Mouse (Mus musculus) embryonic facial prominence, embryonic 12.5 days (tissue): ENCODE results near the gene Morn3. TPM values are rescaled to one million over a fixed set of nuclear protein-coding genes. Genes with fewer than 3 reads are reported as not detected.
A peak's percentile ranks its signal among the peaks of the same experiment; 100 is the strongest.
"Not testable (repeated sequence)": the region's sequence is repeated elsewhere in the genome, so short reads cannot be mapped to it uniquely, and the experiment has no call there.

Experiments used
- ATAC-seq: fragments of 200-750 bp; cut with Nextera tagmentation; 2 replicates; pipeline ENCODE4 v1.8.0; 2017; ENCODE audit not compliant: insufficient number of reproducible peaks, insufficient read depth, low FRiP score, low TSS enrichment
- H3K27ac ChIP-seq: fragments of 300-500 bp; sonication (generic); 2 replicates; pipeline ENCODE4 v1.5.1; 2016; ENCODE audit warnings: mild to moderate bottlenecking
- H3K27me3 ChIP-seq: fragments of 300-500 bp; sonication (generic); 2 replicates; pipeline ENCODE4 v1.6.1; 2016; ENCODE audit warnings: mild to moderate bottlenecking, moderate library complexity
- H3K36me3 ChIP-seq: fragments of 300-500 bp; sonication (generic); 2 replicates; pipeline ENCODE4 v1.6.1; 2016; ENCODE audit warnings: mild to moderate bottlenecking
- H3K4me1 ChIP-seq: fragments of 300-500 bp; sonication (generic); 2 replicates; pipeline ENCODE4 v1.6.1; 2016
- H3K4me2 ChIP-seq: fragments of 300-500 bp; sonication (generic); replicated peaks from 2 replicates; pipeline ENCODE4 v1.6.1; 2016; ENCODE audit warnings: mild to moderate bottlenecking, moderate library complexity
- H3K4me3 ChIP-seq: fragments of 300-500 bp; sonication (generic); 2 replicates; pipeline ENCODE4 v1.5.1; 2016; ENCODE audit warnings: mild to moderate bottlenecking
- H3K9ac ChIP-seq: fragments of 300-500 bp; sonication (generic); 2 replicates; pipeline ENCODE4 v1.6.1; 2016; ENCODE audit warnings: mild to moderate bottlenecking, moderate library complexity
- H3K9me3 ChIP-seq: fragments of 300-500 bp; sonication (generic); 2 replicates; pipeline ENCODE4 v1.6.1; 2016; ENCODE audit warnings: mild to moderate bottlenecking, moderate library complexity
- WGBS: fragments of 180-500 bp; shearing (Covaris S2); methylation state at CpG from one replicate; pipeline ENCODE4 v1.1.7; 2016; 5-methylcytosine and 5-hydroxymethylcytosine counted together
- polyA plus RNA-seq: library from polyadenylated mRNA; unstranded; fragments of >200 nt; fragmentation: Nextera tagmentation; extraction: Ambion mirVana; gene quantifications from 2 replicates; pipeline ENCODE4 v1.2.1, GENCODE M21; 2016

Gene Morn3
- polyA plus RNA-seq, 1 experiment from 2014 or later = not detected

DNA sequence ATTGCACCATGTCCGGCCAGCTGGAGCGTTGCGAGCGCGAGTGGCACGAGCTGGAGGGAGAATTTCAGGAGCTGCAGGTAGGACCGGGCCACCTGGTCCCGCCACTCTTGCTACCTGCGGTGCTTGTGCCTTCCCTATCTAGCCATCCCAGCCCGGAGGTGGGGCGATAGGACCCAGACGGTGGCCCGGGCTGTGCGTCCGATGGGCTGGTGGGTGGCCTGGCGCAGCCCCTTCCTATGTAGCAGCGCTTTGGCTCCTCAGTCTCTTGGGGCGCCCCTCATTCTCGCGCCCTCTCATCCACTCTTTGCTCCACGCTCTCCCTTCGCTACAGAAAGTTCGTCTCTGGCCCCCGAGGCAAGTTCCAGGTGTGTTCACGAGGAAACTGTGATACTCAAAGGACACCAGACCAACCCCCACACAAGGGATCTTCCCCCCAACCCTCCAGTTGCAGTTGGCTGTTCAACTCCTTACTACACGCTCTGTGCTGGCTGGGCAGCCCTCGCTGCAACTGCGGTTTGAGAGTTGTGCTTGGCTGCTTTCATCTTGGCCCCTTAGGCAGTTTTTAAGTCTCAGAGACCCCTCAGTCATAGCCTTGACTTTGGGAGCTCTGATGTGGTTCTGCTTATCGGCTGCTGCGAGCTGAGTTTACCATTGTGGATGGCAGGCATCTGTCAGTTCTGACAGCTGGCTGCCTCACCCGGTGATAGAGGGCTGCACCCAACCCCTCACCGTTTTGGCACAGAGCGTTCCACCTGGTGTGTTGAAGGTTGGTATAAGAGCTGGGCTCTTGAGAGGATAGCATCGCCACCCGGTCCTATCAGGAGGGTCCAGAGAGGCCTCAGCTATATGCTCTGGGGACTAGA lies 29.8 kb upstream of the Morn3 start:
- Histone ChIP-seq H3K4me1 (peaks cover 18% of the 10 kb centered on the region), H3K27me3 (no peaks in the 10 kb centered on the region; the same call in 1 of the 2 replicates), H3K9me3 (no peaks in the 10 kb centered on the region), H3K36me3 (no peaks in the 10 kb centered on the region), H3K4me3 (peak overlapping the region; percentile 75), H3K9ac (peak overlapping the region; percentile 68), H3K4me2 (peak overlapping the region; percentile 95), H3K27ac (peak overlapping the region; percentile 54)
- WGBS = 4% methylated on average over 35 of the region's 35 CpGs
- peak; percentile 83 for ATAC-seq

GRCm38 (mm10) chr5:123075576-123076418 lies 29.0 kb upstream of the Morn3 start:
- peak overlapping the region; percentile 68 for H3K9ac ChIP-seq
- H3K27me3 ChIP-seq = no peaks in the 10 kb centered on the region; the same call in 1 of the 2 replicates
- H3K27ac ChIP-seq = peak overlapping the region; percentile 54
- peak overlapping the region; percentile 95 for H3K4me2 ChIP-seq
- 8% methylated on average over 45 of the region's 45 CpGs for WGBS
- no peaks in the 10 kb centered on the region for H3K36me3 ChIP-seq
- peak overlapping the region; percentile 75 for H3K4me3 ChIP-seq
- H3K9me3 ChIP-seq = no peaks in the 10 kb centered on the region
- H3K4me1 ChIP-seq = peaks cover 18% of the 10 kb centered on the region
- ATAC-seq = peak; percentile 81

DNA sequence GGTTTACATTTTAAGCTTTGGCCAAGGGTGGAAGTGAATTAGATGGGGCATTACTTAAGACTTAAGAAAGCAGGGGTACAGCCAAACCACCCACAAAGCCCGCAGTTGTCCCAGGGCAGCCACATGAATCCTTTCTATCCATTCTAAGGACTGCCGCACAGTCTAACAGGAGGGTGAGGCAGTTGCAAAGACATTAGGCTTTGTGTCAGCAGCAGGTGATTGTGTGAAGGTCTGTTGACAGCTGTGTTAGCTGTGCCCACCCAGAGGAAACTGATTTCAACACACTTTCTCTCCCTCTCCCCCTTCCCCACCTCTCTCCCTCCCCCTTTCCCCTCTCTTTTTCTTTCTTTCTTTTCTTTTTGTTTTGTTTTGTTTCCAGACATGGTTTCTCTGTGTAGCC lies 21.9 kb upstream of the Morn3 start:
- Histone ChIP-seq H3K4me1 (peaks cover 3% of the 10 kb centered on the region; the same call in 1 of the 2 replicates), H3K9me3 (no peaks in the 10 kb centered on the region), H3K4me3 (no peak overlapping the region), H3K27me3 (no peaks in the 10 kb centered on the region), H3K27ac (no peak overlapping the region), H3K9ac (no peak overlapping the region), H3K4me2 (no peak overlapping the region), H3K36me3 (no peaks in the 10 kb centered on the region)
- no peak for ATAC-seq
- 90% methylated on average over 2 of the region's 2 CpGs for WGBS

DNA sequence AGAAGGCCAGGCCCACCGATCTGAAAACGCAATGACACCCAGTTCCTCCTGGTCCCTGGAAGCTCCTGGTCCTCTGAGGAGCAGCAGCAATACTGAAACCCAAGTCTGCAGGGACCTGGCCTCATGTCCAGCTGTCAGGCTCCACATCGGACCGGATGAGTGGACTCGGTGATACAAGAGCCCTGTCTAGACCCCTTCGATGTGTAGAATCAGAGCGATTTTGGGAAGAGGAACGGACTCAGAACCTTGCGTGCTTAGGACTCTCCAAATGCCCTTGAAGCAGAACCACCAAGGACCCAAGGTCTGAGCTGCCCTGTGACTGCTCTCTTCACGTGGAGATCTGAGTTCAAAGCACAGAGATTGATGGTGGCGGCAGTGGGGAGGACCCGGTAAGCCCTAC lies 21.3 kb upstream of the Morn3 start, which contains the start of gene Tmem120b:
TSS of gene Tmem120b (plus strand) at position 301 of the 400 bp plus-strand sequence.
- WGBS = 86% methylated on average over 12 of the region's 12 CpGs
- Histone ChIP-seq H3K4me1 (peaks cover 3% of the 10 kb centered on the region; the same call in 1 of the 2 replicates), H3K9me3 (no peaks in the 10 kb centered on the region), H3K9ac (no peak within 1 kb of the TSS), H3K27me3 (no peaks in the 10 kb centered on the region), H3K27ac (no peak within 1 kb of the TSS), H3K36me3 (no peaks in the 10 kb centered on the region), H3K4me2 (no peak within 1 kb of the TSS), H3K4me3 (no peak within 1 kb of the TSS)
- ATAC-seq = no peak

DNA sequence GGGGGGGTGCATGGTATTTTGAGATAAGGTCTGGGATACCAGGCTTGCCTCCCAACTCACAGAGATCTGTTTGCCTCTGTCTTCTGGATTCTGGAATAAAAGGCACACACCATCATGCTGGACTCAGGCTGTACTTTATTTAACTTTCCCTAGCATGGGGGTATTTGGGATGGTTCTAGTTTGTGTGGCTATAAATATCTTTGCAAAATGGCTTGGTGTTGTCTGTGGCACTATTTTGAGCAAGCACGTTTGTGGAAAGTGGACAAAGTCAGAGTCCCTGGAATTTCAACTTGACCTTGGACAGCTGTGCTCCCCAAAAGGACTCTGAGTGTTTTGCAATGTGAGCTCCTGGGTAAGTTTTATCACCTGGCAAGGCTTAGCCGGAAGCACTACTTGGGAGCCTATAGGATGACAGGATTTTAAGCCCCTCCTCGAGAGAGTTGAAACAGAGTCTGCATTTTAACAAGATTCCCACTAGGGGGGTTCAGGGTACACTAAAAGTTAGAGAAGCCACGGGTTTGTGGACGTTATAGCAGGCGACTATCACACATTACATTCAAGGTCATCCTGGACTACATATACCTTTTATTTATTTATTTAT lies 20.7 kb upstream of the Morn3 start:
- Histone ChIP-seq H3K9ac (no peak overlapping the region), H3K9me3 (no peaks in the 10 kb centered on the region), H3K27ac (no peak overlapping the region), H3K4me3 (no peak overlapping the region), H3K27me3 (no peaks in the 10 kb centered on the region), H3K36me3 (no peaks in the 10 kb centered on the region), H3K4me2 (no peak overlapping the region), H3K4me1 (peaks cover 3% of the 10 kb centered on the region; the same call in 1 of the 2 replicates)
- ATAC-seq = no peak
- 18% methylated on average over 6 of the region's 6 CpGs for WGBS

DNA sequence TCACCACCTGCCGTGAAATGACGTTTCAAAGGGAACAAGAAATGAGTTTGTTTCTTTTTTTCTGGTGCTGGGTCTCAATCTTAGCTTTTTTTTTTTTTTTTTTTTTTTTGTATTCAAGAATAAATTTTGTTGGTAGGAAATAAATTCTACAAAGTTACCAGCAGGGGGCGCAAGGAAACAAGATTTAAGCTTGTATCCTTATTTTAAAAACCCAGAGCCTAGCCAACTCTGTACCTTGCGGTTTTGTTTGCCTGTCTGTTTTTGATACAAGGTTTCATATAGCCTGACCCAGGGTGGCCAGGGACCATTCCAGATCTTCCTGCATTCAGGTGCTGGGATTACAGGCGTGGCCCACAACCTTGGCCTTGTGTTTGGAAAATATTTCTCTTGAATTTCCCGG lies 17.4 kb upstream of the Morn3 start:
- Histone ChIP-seq H3K9me3 (no peaks in the 10 kb centered on the region), H3K27me3 (no peaks in the 10 kb centered on the region), H3K9ac (no peak overlapping the region), H3K4me3 (no peak overlapping the region), H3K36me3 (no peaks in the 10 kb centered on the region), H3K4me2 (no peak overlapping the region), H3K4me1 (peaks cover 13% of the 10 kb centered on the region), H3K27ac (no peak overlapping the region)
- WGBS = 28% methylated on average over 6 of the region's 6 CpGs
- no peak for ATAC-seq

- 79% methylated on average over 3 of the region's 3 CpGs for WGBS
- H3K9me3 ChIP-seq = no peaks in the 10 kb centered on the region
- no peak overlapping the region for H3K9ac ChIP-seq
- no peak overlapping the region for H3K4me2 ChIP-seq
- H3K4me3 ChIP-seq = no peak overlapping the region
- no peaks in the 10 kb centered on the region for H3K27me3 ChIP-seq
- H3K4me1 ChIP-seq = peaks cover 13% of the 10 kb centered on the region
- no peaks in the 10 kb centered on the region for H3K36me3 ChIP-seq
- no peak for ATAC-seq
- no peak overlapping the region for H3K27ac ChIP-seq
These were observed 16.3 kb upstream of the Morn3 start for GRCm38 (mm10) chr5:123063141-123063540.

GRCm38 (mm10) chr5:123061402-123061749 lies 14.6 kb upstream of the Morn3 start:
- ATAC-seq, H3K9me3 ChIP-seq, H3K27ac ChIP-seq, H3K4me3 ChIP-seq, H3K36me3 ChIP-seq, H3K4me2 ChIP-seq, H3K9ac ChIP-seq, H3K27me3 ChIP-seq: not testable (repeated sequence)
- 74% methylated on average over 6 of the region's 6 CpGs for WGBS
- peaks cover 13% of the 10 kb centered on the region for H3K4me1 ChIP-seq

GRCm38 (mm10) chr5:123060706-123061401 lies 14.0 kb upstream of the Morn3 start:
- H3K9ac ChIP-seq = no peak overlapping the region
- no peak overlapping the region for H3K4me3 ChIP-seq
- no peaks in the 10 kb centered on the region for H3K27me3 ChIP-seq
- no peaks in the 10 kb centered on the region for H3K36me3 ChIP-seq
- no peaks in the 10 kb centered on the region for H3K9me3 ChIP-seq
- peaks cover 13% of the 10 kb centered on the region for H3K4me1 ChIP-seq
- WGBS = 50% methylated on average over 9 of the region's 9 CpGs
- no peak for ATAC-seq
- H3K27ac ChIP-seq = peak overlapping the region; percentile 69
- peak overlapping the region; percentile 19; the same call in 1 of the 2 replicates for H3K4me2 ChIP-seq

GRCm38 (mm10) chr5:123059757-123060520 lies 13.1 kb upstream of the Morn3 start:
- peak overlapping the region; percentile 69 for H3K27ac ChIP-seq
- H3K4me1 ChIP-seq = peaks cover 13% of the 10 kb centered on the region
- 24% methylated on average over 14 of the region's 14 CpGs for WGBS
- H3K4me3 ChIP-seq = no peak overlapping the region
- no peak for ATAC-seq
- H3K9ac ChIP-seq = no peak overlapping the region
- peak overlapping the region; percentile 4; the same call in 1 of the 2 replicates for H3K4me2 ChIP-seq
- H3K9me3 ChIP-seq = no peaks in the 10 kb centered on the region
- no peaks in the 10 kb centered on the region for H3K36me3 ChIP-seq
- no peaks in the 10 kb centered on the region for H3K27me3 ChIP-seq
